Mouse (Mus musculus) MEL (cell line): ENCODE data around the gene Vsig10.

ENCODE experiments used
- CHD2 ChIP-seq: IDR thresholded peaks from 2 replicates; pipeline ENCODE4 v1.6.1; 2011; ENCODE audit warnings: low read length, improper control_type of control experiment
- CTCF ChIP-seq, 3 experiments: IDR thresholded peaks in 2 of 3; conservative IDR thresholded peaks in 1 of 3; 2 replicates each; pipeline ENCODE4 v1.5.1; 2011 to 2012; ENCODE audit warnings: low read length in 3 of 3, low read depth in 2 of 3, mild to moderate bottlenecking in 2 of 3, improper control_type of control experiment in 1 of 3, inconsistent platforms in 1 of 3, mixed read lengths in 1 of 3, moderate library complexity in 1 of 3; ENCODE audit not compliant: control insufficient read depth in 1 of 3, insufficient read depth in 1 of 3, poor library complexity in 1 of 3, severe bottlenecking in 1 of 3
- KAT2A ChIP-seq: conservative IDR thresholded peaks from 2 replicates; pipeline ENCODE4 v1.6.1; 2012; ENCODE audit warnings: low read depth, low read length, improper control_type of control experiment, inconsistent platforms
- MXI1 ChIP-seq: IDR thresholded peaks from 2 replicates; pipeline ENCODE4 v1.6.1; 2011; ENCODE audit warnings: mild to moderate bottlenecking, low read depth, low read length, improper control_type of control experiment
- NRF1 ChIP-seq: IDR thresholded peaks from 2 replicates; pipeline ENCODE4 v1.6.1; 2014; ENCODE audit warnings: low read depth, mild to moderate bottlenecking, inconsistent platforms, low read length, improper control_type of control experiment, moderate library complexity; ENCODE audit not compliant: poor library complexity, insufficient read depth, severe bottlenecking

- no peak for TF ChIP-seq CTCF (IDR thresholded peaks at IDR 0.05 in 2 of 3, conservative IDR thresholded peaks at IDR 0.05 in 1 of 3; ENCODE audit: control insufficient read depth in 1 of 3, insufficient read depth in 1 of 3, low read depth in 2 of 3, low read length in 3 of 3, poor library complexity in 1 of 3, severe bottlenecking in 1 of 3)
- TF ChIP-seq CHD2: no peak
- TF ChIP-seq KAT2A: no peak
- no peak for TF ChIP-seq MXI1
- no peak for TF ChIP-seq NRF1
Measured at GRCm38 (mm10) chr5:117341896-117342295, 23.0 kb downstream of the Vsig10 start.
